Mouse (Mus musculus): Measurements from ENCODE around the gene Zfp219.

DNA sequence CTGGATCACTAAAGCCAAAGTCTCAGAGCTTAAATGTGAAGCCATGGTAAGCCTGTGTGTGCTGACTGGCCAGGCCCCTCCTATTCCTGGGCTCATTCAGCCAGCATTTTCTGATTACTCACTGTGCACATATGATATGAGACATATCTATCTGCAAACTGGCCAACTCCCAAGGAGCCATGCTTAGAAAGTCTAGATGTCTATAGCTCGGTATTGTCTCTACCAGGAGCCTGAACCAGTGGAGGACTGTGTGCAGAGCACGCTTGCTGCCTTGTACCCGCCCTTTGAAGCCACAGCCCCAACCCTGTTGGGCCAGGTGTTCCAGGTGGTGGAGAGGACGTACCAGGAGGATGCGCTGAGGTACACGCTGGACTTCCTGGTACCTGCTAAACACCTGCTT is 33.4 kb downstream of the Zfp219 start:
- TF ChIP-seq CTCF (IDR thresholded peaks at IDR 0.05; ENCODE audit: extremely low read depth, insufficient read depth, low read length) (no peak), POLR2A (IDR thresholded peaks at IDR 0.05; ENCODE audit: extremely low read depth, insufficient read depth, low read length) (no peak)
